Mouse (Mus musculus) neutrophil, adult 65 days (primary cell): ENCODE results near the gene Inpp5f. TPM values are rescaled to one million over a fixed set of nuclear protein-coding genes. Genes with fewer than 3 reads are reported as not detected.

Experiments used
- total RNA-seq: library from RNA; stranded (reverse); gene quantifications from 2 replicates; pipeline ENCODE4 v1.2.4, GENCODE M21; 2023

The Inpp5f gene
- 14.0 and 20.3 TPM in 2 replicates for total RNA-seq

DNA sequence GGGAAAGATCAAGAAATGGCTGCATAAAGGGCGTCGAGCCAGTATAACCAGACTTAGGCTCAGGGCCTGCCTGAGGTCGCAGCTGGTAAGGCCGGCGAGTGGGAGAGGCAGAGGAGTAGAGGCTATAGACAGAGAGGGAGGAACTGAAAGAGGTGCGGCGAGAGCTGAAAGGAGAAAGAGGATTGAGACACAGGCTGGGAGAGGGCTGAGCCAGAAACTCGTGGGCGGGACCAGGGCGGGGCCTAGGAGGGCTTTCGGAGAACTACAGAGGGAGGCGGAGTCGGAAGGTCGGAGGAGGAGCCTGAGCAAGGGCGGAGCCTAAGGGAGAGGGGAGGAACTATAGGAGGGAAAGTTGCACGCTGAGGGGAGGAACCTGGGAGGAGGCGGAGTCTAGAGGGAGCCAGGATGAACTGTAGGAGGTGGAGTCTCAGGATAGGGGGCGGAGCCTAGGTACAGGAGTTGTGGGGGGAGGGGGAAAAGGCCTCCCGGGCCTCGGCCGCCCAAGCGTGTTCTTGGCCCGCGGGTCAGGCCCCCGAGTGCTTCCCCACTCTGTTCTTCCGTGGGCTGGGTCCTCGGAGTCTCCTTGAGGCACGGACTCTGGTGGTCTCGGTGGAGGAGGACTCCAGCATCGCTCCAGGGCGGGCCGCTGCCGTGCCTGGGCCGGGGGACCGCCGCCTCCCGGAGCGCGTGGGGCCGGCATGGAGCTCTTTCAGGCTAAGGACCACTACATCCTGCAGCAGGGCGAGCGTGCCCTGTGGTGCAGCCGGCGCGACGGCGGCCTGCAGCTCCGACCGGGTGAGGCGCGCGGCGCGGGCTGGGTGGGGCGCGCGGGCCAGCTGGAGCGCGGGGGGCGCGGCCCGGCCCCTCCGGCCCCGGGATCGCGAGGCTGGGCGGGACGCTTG lies at the start of gene Inpp5f:
Gene Inpp5f (plus strand): TSS at position 432 of the 902 bp plus-strand sequence.

DNA sequence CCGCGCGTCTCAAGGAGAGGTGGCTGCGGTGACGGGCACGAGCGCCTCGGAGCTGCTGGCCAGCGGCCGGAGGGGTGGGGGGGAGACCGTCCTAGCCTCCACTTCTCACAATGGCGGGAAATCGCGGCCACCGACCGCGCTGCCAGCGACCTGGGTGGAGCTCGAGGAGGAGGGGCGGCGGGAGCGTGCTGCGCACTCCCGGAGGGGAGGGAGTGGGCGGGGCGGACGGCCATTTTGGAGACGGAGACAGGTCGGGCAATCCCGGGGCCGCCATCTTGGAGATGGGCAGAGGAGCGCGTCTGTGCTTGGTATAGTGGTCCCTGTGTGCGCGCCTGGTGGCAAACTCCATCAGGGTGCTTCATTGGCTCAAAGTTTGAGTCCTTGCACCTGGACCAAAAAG lies 129.2 kb downstream of the Inpp5f start, which contains the start of gene Mcmbp:
Gene Mcmbp (minus strand): TSS at position 162 of the 400 bp plus-strand sequence.

DNA sequence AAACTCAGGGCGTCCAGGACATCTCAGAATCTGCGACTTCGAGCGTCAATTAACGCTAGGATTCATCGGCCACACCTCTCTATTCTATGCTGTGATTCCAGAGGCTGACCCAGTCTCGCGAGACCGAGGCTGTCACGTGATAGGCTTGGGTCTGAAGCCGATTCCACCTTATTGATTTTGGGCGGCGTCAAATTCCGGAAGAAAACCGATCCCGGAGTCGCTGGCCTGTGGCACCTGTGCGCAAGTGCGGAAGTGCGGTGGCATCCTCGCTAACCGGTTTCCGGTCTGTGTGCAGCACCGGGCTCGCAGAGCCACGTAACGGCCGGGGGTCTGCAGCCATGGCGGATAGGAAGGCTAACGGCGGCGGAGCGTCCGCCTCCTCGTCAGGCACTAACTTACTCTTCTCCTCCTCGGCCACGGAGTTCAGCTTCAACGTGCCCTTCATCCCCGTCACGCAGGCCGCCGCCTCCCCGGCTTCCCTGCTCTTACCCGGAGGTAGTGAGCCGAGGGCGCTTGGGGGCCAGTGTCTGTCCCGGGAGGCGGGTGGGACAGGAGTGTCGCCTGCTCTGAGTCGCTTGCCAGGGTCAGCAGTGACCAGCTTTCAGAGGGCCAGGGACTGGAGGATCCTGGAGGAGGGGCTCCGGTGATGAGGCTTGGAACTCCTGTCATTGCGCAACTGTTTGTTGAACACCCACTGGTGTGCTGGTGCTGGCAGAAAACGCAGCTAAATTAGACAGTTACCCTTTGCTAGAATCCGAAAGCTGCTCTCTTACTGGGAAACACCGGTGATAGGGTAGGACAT lies 133.8 kb downstream of the Inpp5f start, which contains the start of gene Sec23ip:
Gene Sec23ip (plus strand): TSS at position 260 of the 802 bp plus-strand sequence.

Other genes starting within 250 kb of the Inpp5f start
- 32.2 and 32.7 TPM in 2 replicates for gene Rgs10, start 192.6 kb upstream of the Inpp5f start, total RNA-seq
- gene Tial1, start 149.6 kb upstream of the Inpp5f start, total RNA-seq = 73.5 and 91.4 TPM in 2 replicates
- 12.2 and 14.2 TPM in 2 replicates for gene Bag3, start 87.7 kb upstream of the Inpp5f start, total RNA-seq
- 75.8 and 105 TPM in 2 replicates for gene Mcmbp, start 129.2 kb downstream of the Inpp5f start, total RNA-seq
- gene Sec23ip, start 133.6 kb downstream of the Inpp5f start, total RNA-seq = 27.9 and 28.9 TPM in 2 replicates